ENCODE assay signal across 9 mouse cellular contexts in the genomic region with DNA sequence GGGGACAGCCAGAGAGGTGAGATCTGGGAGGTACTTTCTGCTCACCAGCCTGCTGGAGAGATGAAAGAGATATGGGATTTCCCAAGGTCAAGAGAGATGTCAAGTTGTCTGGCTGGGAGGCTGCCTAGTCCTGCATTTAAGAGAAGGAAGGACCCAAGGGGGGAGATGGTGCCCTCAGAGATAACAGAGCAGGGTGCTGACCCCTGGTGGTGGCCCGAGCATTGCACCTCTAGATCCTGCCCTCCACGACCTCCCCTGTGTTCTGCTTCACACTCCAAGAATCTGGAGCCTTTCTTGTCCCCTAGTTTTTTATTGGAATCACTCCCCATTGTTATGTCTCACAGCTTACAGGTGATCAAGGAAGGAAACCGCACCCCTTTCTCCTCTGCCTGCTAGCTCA. TPM values are rescaled to one million over a fixed set of nuclear protein-coding genes. Genes with fewer than 3 reads are reported as not detected.
A peak's percentile ranks its signal among the peaks of the same experiment; 100 is the strongest.
DNase-seq lines count a peak whose midpoint lies in the region; ATAC-seq and TF ChIP-seq lines count a peak whose summit lies in the region.
"Had no signal": no experiment of that assay in that cellular context is flagged by ENCODE, and none has a peak within 500 bp of the region (broad histone marks: within the 10 kb centered on the region; RNA-seq: fewer than 3 reads in every experiment).

No protein-coding gene starts in this region.

- peaks cover 43% of the 10 kb centered on the region for H3K4me1 ChIP-seq in intestine, embryonic 14.5 days (replicated peaks; ENCODE audit: control insufficient read depth, insufficient read depth, low read length)
- peaks cover 46% of the 10 kb centered on the region for H3K4me1 ChIP-seq in intestine, embryonic 16.5 days (ENCODE audit: control insufficient read depth, insufficient read depth, low read length)
- peaks cover 14% of the 10 kb centered on the region for H3K4me1 ChIP-seq in embryonic facial prominence, embryonic 14.5 days (ENCODE audit: control insufficient read depth, insufficient read depth, low read length)

- peaks cover 6% of the 10 kb centered on the region; the same call in 1 of the 2 replicates for H3K36me3 ChIP-seq in intestine, embryonic 14.5 days (ENCODE audit: control insufficient read depth, insufficient read depth, low read length)
- no peaks in the 10 kb centered on the region for H3K36me3 ChIP-seq in intestine, embryonic 16.5 days (ENCODE audit: control insufficient read depth, insufficient read depth, low read length)
- H3K36me3 ChIP-seq in C2C12 (ENCODE audit: control insufficient read depth, insufficient read depth), result no peaks in the 10 kb centered on the region
- H3K36me3 ChIP-seq in embryonic facial prominence, embryonic 14.5 days (ENCODE audit: control insufficient read depth, insufficient read depth, low read length), result peaks cover 7% of the 10 kb centered on the region; the same call in 1 of the 2 replicates

- no peak overlapping the region for H3K4me3 ChIP-seq in intestine, embryonic 14.5 days (ENCODE audit: low read depth, low read length)
- no peak overlapping the region for H3K4me3 ChIP-seq in intestine, embryonic 16.5 days (ENCODE audit: low read length)
- H3K4me3 ChIP-seq in C2C12 (ENCODE audit: insufficient read depth, poor library complexity, severe bottlenecking), result no peak overlapping the region
- H3K4me3 ChIP-seq in embryonic facial prominence, embryonic 14.5 days (ENCODE audit: low read depth, low read length), result no peak overlapping the region

- H3K9me3 ChIP-seq in intestine, embryonic 14.5 days (ENCODE audit: control insufficient read depth, low read length), result no peaks in the 10 kb centered on the region
- no peaks in the 10 kb centered on the region for H3K9me3 ChIP-seq in intestine, embryonic 16.5 days (ENCODE audit: control insufficient read depth, low read length)
- no peaks in the 10 kb centered on the region for H3K9me3 ChIP-seq in embryonic facial prominence, embryonic 14.5 days (ENCODE audit: control insufficient read depth, low read length)

- no peaks in the 10 kb centered on the region for H3K79me2 ChIP-seq in C2C12 (ENCODE audit: control insufficient read depth, insufficient read depth)

- H3K9ac ChIP-seq in intestine, embryonic 14.5 days (ENCODE audit: low read length), result no peak overlapping the region
- H3K9ac ChIP-seq in intestine, embryonic 16.5 days (ENCODE audit: low read depth, low read length), result no peak overlapping the region
- no peak overlapping the region for H3K9ac ChIP-seq in embryonic facial prominence, embryonic 14.5 days (ENCODE audit: low read depth, low read length)

- no peak overlapping the region for H3K4me2 ChIP-seq in intestine, embryonic 14.5 days (ENCODE audit: low read length)
- H3K4me2 ChIP-seq in intestine, embryonic 16.5 days (ENCODE audit: low read depth, low read length), result no peak overlapping the region
- H3K4me2 ChIP-seq in embryonic facial prominence, embryonic 14.5 days (ENCODE audit: low read depth, low read length), result no peak overlapping the region

- H3K27ac ChIP-seq in intestine, embryonic 14.5 days (ENCODE audit: low read depth), result no peak overlapping the region
- H3K27ac ChIP-seq in intestine, embryonic 16.5 days (ENCODE audit: low read length), result no peak overlapping the region
- no peak overlapping the region for H3K27ac ChIP-seq in embryonic facial prominence, embryonic 14.5 days (replicated peaks; ENCODE audit: low read depth, low read length)
- H3K27ac ChIP-seq: macrophage had no signal

- 10% methylated on average over 3 of the region's 3 CpGs for WGBS in intestine, embryonic 14.5 days
- WGBS in intestine, embryonic 16.5 days, result 4% methylated on average over 3 of the region's 3 CpGs
- WGBS in embryonic facial prominence, embryonic 14.5 days, result 15% methylated on average over 3 of the region's 3 CpGs

- ATAC-seq in intestine, embryonic 14.5 days (replicated peaks; ENCODE audit: low FRiP score, low TSS enrichment, low read depth), result no peak
- ATAC-seq in intestine, embryonic 16.5 days, result no peak
- no peak for ATAC-seq in embryonic facial prominence, embryonic 14.5 days (ENCODE audit: low read depth)

- no peak overlapping the region for H3ac ChIP-seq in C2C12 (ENCODE audit: control insufficient read depth, insufficient read length, low read depth)

- peak; percentile 92 for TF ChIP-seq CTCF in C2C12 (IDR thresholded peaks at IDR 0.05; ENCODE audit: control insufficient read depth, insufficient read depth, insufficient read length)

- H3K27me3 ChIP-seq in intestine, embryonic 14.5 days (replicated peaks; ENCODE audit: control insufficient read depth, insufficient read depth, low read length), result no peaks in the 10 kb centered on the region
- H3K27me3 ChIP-seq in intestine, embryonic 16.5 days (replicated peaks; ENCODE audit: control insufficient read depth, insufficient read depth, low read length), result no peaks in the 10 kb centered on the region
- no peaks in the 10 kb centered on the region for H3K27me3 ChIP-seq in C2C12 (ENCODE audit: control insufficient read depth, insufficient read depth, insufficient read length)
- no peaks in the 10 kb centered on the region for H3K27me3 ChIP-seq in embryonic facial prominence, embryonic 14.5 days (replicated peaks; ENCODE audit: control insufficient read depth, insufficient read depth, low read length)

- DNase-seq in intestine, embryonic 14.5 days (ENCODE audit: low spot score), result peak; percentile 85
- DNase-seq in ZHBTc4 (ENCODE audit: low read depth, low spot score), result peak; percentile 83
- DNase-seq in embryonic facial prominence, embryonic 14.5 days (ENCODE audit: low spot score), result peak; percentile 56
- DNase-seq in kidney, postnatal 4 days, result peak; percentile 87 to 88
- peak; percentile 87 for DNase-seq in retina, embryonic 14.5 days (ENCODE audit: low spot score)
- no peak for DNase-seq in c-Kit-positive CD71-positive TER-119-positive erythroid progenitor cells, embryonic 14.5 days (ENCODE audit: low spot score)

- no peaks in the 10 kb centered on the region for H3K79me3 ChIP-seq in C2C12 (ENCODE audit: low read depth)

TF ChIP-seq in C2C12, 6 proteins besides CTCF, POLR2A, EP300 and RAD21:
- TF ChIP-seq CEBPB (IDR thresholded peaks at IDR 0.05; ENCODE audit: low read depth) (no peak), MYOG (IDR thresholded peaks at IDR 0.05; ENCODE audit: control insufficient read depth, extremely low read depth, insufficient read length) (no peak), FOSL1 (IDR thresholded peaks at IDR 0.05; ENCODE audit: insufficient read depth, low read length, poor library complexity, severe bottlenecking) (no peak)

RNA-seq across cellular contexts. Expression of a gene that starts 12.9 kb away (rescaled TPM):
- 3.5 and 4.2 TPM in 2 replicates for polyA plus RNA-seq in intestine, embryonic 14.5 days (2014; fragmentation: Nextera tagmentation; extraction: Ambion mirVana)
- 2.3 and 2.8 TPM in 2 replicates for polyA plus RNA-seq in intestine, embryonic 16.5 days (2015; fragmentation: Nextera tagmentation; extraction: Ambion mirVana)
- 7.1 TPM for polyA plus RNA-seq in C2C12 (2012; fragmentation: generic; extraction: Trizol)
- 6.1 and 7.9 TPM in 2 replicates for polyA plus RNA-seq in embryonic facial prominence, embryonic 14.5 days (2014; fragmentation: Nextera tagmentation; extraction: Ambion mirVana)

RNA-seq across cellular contexts. Expression of a gene that starts 17.2 kb away (rescaled TPM):
- polyA plus RNA-seq in intestine, embryonic 14.5 days (2014; fragmentation: Nextera tagmentation; extraction: Ambion mirVana), result 6.4 and 6.9 TPM in 2 replicates
- polyA plus RNA-seq in intestine, embryonic 16.5 days (2015; fragmentation: Nextera tagmentation; extraction: Ambion mirVana), result 8.6 and 10.0 TPM in 2 replicates
- polyA plus RNA-seq in C2C12 (2012; fragmentation: generic; extraction: Trizol), result 8.1 TPM
- 11.5 and 12.4 TPM in 2 replicates for polyA plus RNA-seq in embryonic facial prominence, embryonic 14.5 days (2014; fragmentation: Nextera tagmentation; extraction: Ambion mirVana)

RNA-seq across cellular contexts. Expression of a gene that starts 47.2 kb away (rescaled TPM):
- 65.4 and 67.1 TPM in 2 replicates for polyA plus RNA-seq in intestine, embryonic 14.5 days (2014; fragmentation: Nextera tagmentation; extraction: Ambion mirVana)
- 58.3 and 67.1 TPM in 2 replicates for polyA plus RNA-seq in intestine, embryonic 16.5 days (2015; fragmentation: Nextera tagmentation; extraction: Ambion mirVana)
- 61.3 TPM for polyA plus RNA-seq in C2C12 (2012; fragmentation: generic; extraction: Trizol)
- polyA plus RNA-seq in embryonic facial prominence, embryonic 14.5 days (2014; fragmentation: Nextera tagmentation; extraction: Ambion mirVana), result 49.9 and 62.0 TPM in 2 replicates

RNA-seq across cellular contexts. Expression of a gene that starts 56.1 kb away (rescaled TPM):
- polyA plus RNA-seq in intestine, embryonic 14.5 days (2014; fragmentation: Nextera tagmentation; extraction: Ambion mirVana), result 5.9 and 6.6 TPM in 2 replicates
- polyA plus RNA-seq in intestine, embryonic 16.5 days (2015; fragmentation: Nextera tagmentation; extraction: Ambion mirVana), result 3.6 and 4.4 TPM in 2 replicates
- 0.06 TPM for polyA plus RNA-seq in C2C12 (2012; fragmentation: generic; extraction: Trizol)
- 0.79 and 0.84 TPM in 2 replicates for polyA plus RNA-seq in embryonic facial prominence, embryonic 14.5 days (2014; fragmentation: Nextera tagmentation; extraction: Ambion mirVana)
- polyA plus RNA-seq: macrophage had no signal
